Mouse (Mus musculus) urinary bladder, postnatal 14 days (tissue): ENCODE data around the gene P2ry6.

Source experiments
- DNase-seq: peaks from one replicate; pipeline ENCODE4 v3.0.0; 2021; ENCODE audit warnings: low spot score

P2ry6 gene

GRCm38 (mm10) chr7:100974135-100974903, at the start of gene P2ry6:
Gene P2ry6 (minus strand): TSS chr7:100974649.
- no peak for DNase-seq

- DNase-seq, result no peak
Observed at GRCm38 (mm10) chr7:101017492-101017891, 43.0 kb upstream of the P2ry6 start.

GRCm38 (mm10) chr7:101017021-101017461, 42.6 kb upstream of the P2ry6 start:
- no peak for DNase-seq

GRCm38 (mm10) chr7:101014985-101015384, 40.5 kb upstream of the P2ry6 start:
- no peak for DNase-seq

GRCm38 (mm10) chr7:101014041-101014440, 39.6 kb upstream of the P2ry6 start:
- no peak for DNase-seq

- DNase-seq, result no peak
Observed at GRCm38 (mm10) chr7:101012541-101012940, 38.1 kb upstream of the P2ry6 start, which contains the start of gene P2ry2. Gene P2ry2 (minus strand): TSS chr7:101012866.

DNA sequence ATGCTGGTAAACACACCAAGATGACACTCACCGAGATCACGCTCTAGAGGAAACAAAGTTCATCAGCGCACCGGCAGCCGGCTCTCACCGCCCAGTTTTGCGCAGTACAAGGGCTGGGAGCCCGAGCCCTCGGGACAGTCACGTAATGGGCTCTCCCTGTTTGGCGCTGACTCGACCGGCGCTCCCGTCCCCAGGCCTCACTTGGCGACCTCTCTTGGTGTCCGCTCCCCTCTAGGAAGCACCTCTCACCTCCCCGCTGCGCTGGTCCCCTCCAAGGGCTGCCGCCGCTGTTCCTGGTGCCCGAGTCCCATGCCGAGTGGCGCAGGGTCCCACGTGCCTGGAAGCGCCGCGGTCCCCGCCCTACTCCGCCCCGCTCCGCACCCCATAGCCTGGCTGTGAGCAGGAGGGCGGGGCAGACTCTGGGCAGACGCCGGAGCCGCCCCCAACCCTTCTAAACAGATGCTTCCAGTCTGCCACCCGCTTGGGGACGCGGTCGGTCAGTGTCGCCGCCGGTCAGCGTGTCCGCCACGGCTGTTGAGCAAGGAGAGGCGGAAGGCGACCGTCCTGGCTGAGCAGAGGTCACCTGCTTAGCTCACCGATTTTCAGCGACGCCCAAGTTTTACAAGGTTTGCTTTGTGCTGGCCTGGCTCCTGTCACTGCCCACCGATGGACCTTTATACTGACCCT, 37.4 kb upstream of the P2ry6 start:
- peak; percentile 74 for DNase-seq

GRCm38 (mm10) chr7:101010741-101011140, 36.3 kb upstream of the P2ry6 start:
- DNase-seq, result no peak

GRCm38 (mm10) chr7:101006201-101006600, 31.8 kb upstream of the P2ry6 start:
- DNase-seq, result no peak

DNA sequence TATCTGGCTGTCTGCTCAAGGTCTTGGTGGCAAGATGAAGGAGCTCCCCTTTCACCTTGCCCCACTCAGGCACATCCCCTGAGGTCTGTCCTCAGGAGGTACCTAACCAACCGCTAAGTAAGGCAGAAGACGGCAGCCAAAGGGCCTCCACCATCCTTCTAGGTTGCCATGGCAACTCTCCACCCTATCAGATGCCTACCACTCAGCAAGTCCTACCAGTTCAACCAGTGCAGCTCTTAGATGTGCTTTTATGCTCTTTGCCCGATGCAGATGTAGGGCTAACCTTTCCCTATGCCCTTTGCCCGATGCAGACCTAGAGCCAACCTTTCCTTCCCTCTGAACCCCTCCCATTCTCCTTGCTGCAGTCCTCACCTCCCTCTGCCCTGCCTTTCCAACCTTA, 30.7 kb upstream of the P2ry6 start:
- no peak for DNase-seq

GRCm38 (mm10) chr7:101003442-101004326, 29.2 kb upstream of the P2ry6 start:
- peak; percentile 69 for DNase-seq

DNA sequence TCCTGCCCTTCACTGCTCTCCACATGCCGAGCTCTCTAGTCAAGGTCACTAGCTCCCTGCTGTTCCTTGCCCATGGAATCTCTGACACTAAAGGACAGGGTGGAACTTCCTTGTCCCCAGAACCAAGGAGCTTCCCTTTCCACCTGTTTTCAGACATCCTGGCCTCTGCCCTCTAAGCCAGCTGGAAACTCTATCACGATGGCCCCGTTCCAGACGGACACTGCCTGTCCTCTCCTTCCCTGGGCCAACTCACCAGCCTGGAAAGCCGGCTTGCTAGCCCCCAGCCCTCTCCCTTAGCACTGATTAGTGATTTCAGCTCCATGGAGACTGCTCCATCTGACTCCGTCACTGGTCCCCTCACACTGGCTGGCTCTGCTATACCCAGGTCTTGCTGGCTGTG, 27.8 kb upstream of the P2ry6 start:
- no peak for DNase-seq

- no peak for DNase-seq
Observed at GRCm38 (mm10) chr7:100999623-101000022, 25.2 kb upstream of the P2ry6 start.

GRCm38 (mm10) chr7:100998578-100998960, 24.1 kb upstream of the P2ry6 start:
- DNase-seq, result no peak

DNA sequence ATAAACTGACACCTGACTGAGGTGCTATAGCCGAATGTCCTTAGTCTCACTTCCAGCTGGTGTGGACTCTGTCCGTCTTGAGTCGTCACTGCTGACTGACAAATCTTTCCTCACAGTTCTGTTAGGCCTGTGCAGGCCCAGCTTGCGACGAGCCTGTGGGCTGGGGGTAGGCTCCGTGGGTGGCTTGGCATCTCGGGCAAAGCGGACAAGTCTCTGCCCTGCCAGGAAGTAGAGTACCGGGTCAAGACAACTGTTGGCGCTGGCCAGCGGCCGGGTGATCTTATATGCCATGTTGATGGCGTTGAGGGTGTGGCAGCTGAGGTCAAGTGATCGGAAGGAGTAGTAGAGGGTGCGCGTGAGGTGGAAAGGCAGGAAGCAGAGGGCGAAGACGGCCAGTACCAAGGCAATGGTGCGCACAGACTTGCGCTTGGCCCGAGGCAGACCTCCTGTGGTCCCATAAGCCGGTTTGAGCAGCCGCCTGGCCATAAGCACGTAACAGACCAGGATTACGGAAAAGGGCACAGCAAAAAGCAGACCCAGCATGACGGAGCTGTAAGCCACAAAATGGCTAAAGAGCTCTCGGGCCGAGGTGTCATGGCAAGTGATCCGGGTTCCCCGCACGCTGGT, 23.6 kb upstream of the P2ry6 start:
- DNase-seq, result no peak

GRCm38 (mm10) chr7:100997215-100997614, 22.8 kb upstream of the P2ry6 start:
- DNase-seq, result no peak

DNA sequence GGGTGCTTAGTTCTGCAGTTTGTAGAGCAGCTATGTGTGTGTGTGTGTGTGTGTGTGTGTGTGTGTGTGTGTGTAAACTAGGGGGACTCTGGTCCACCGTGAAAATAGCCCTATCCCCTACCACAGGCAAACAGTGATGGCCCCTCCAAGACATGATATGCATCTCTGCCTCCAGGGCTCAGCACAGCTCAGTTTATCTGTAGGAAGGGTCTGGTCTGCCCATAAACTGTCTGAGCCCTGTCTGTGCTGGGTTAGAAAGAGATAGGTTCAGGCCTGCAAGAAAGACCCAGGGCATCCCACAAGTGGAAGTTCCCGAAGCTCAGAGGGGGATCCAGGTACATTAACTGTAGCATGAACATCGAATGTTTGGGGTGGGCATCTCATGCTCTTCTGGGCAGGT, 21.5 kb upstream of the P2ry6 start:
- no peak for DNase-seq

DNA sequence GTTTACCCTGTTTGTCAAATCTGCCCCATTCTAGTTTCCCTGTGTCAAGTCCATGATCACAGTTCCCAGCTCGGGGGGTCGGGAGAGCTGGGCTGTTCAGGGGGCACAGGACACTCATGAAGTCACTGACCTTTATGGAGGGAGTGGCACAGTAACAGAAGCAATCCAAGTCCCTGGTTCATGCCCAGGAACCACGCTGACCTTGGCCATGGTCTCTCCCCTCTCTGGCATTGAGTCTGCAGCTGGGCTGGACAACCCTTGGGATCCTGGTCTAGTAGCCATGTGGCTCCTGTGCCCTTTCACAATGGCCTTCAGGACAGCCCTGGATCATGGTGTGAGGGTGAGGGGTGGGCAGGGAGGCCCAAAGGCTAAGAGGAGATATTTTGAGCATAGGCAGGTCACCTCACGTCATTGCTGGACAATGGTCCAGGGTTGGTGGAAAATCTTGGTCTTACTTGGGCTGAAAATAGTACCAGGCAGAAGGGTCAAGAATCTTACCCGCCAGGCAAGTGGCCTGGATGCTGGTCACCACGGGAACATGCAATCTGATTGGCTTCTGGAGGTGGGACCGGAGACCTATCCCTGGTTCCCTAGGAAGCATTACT, 20.9 kb upstream of the P2ry6 start:
- no peak for DNase-seq

GRCm38 (mm10) chr7:100993166-100993565, 18.7 kb upstream of the P2ry6 start:
- DNase-seq, result peak; percentile 17

GRCm38 (mm10) chr7:100991972-100992371, 17.5 kb upstream of the P2ry6 start:
- no peak for DNase-seq

- peak; percentile 57 for DNase-seq
Observed at GRCm38 (mm10) chr7:100990636-100991311, 16.3 kb upstream of the P2ry6 start.
